Mouse (Mus musculus) liver, embryonic 14.5 days (tissue): ENCODE data around the gene Zdhhc1.

Experiments
- CTCF ChIP-seq: IDR thresholded peaks from 2 replicates; pipeline ENCODE4 v1.5.1; 2016; ENCODE audit warnings: antibody characterized with exemption, low read depth, control low read depth
- EP300 ChIP-seq: IDR thresholded peaks from 2 replicates; pipeline ENCODE4 v1.6.1; 2016; ENCODE audit warnings: antibody characterized with exemption, low read depth

- no peak for TF ChIP-seq CTCF
- no peak for TF ChIP-seq EP300
Observed at GRCm38 (mm10) chr8:105543703-105544102, 47.0 kb upstream of the Zdhhc1 start.
